Mouse (Mus musculus): ENCODE measurements at regions not wholly inside any gene's neighbourhood (a gene's known extent, or its start where the extent isn't known, plus 50 kb on each side); places are given as distances from the start of the nearest gene placed in this dataset.

- Histone ChIP-seq H3K4me3 (replicated peaks; ENCODE audit: low read length) (no peak overlapping the region), H3K4me2 (replicated peaks) (no peak overlapping the region), H3K27me3 (ENCODE audit: control insufficient read depth, insufficient read depth, low read length) (no peaks in the 10 kb centered on the region), H3K9me3 (ENCODE audit: control insufficient read depth, low read length) (no peaks in the 10 kb centered on the region), H3K27ac (no peak overlapping the region), H3K9ac (no peak overlapping the region), H3K36me3 (replicated peaks; ENCODE audit: control insufficient read depth, insufficient read depth) (no peaks in the 10 kb centered on the region), H3K4me1 (replicated peaks; ENCODE audit: control insufficient read depth, insufficient read depth, low read length) (no peaks in the 10 kb centered on the region)
- ATAC-seq (ENCODE audit: low FRiP score) (no peak), DNase-seq (ENCODE audit: low spot score) (no peak)
- 63% methylated on average over 2 of the region's 2 CpGs for WGBS
Measured at GRCm38 (mm10) chr5:46670484-46670883, 813.1 kb upstream of the Lcorl start.

DNA sequence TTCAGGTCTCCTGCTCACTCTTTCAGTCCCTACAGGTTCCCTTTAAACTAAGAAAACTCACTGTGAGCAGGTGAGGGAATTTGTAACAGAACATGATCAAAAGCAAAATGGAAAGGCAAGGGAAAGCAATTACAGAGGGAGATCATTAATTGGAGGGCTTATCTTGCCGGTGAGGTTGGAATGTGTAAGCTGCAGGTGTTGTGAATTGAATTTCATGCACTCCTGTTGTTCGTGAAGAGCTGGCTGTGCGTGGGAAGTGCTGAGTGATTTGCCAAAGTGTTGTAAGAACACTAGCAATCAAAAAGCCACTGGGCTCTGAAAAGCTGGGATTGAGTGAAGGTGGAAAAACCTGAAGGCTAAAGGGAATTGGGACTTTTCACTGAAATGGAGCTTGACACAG lies 808.8 kb upstream of the Lcorl start:
- no peaks in the 10 kb centered on the region for H3K27me3 ChIP-seq (ENCODE audit: control insufficient read depth, insufficient read depth, low read length)
- H3K27ac ChIP-seq = no peak overlapping the region
- no peak overlapping the region for H3K9ac ChIP-seq
- no peak overlapping the region for H3K4me2 ChIP-seq (replicated peaks)
- no peaks in the 10 kb centered on the region for H3K9me3 ChIP-seq (ENCODE audit: control insufficient read depth, low read length)
- ATAC-seq (ENCODE audit: low FRiP score) (no peak), DNase-seq (ENCODE audit: low spot score) (no peak)
- WGBS = 28% methylated on average over 3 of the region's 3 CpGs
- no peaks in the 10 kb centered on the region for H3K4me1 ChIP-seq (replicated peaks; ENCODE audit: control insufficient read depth, insufficient read depth, low read length)
- no peak overlapping the region for H3K4me3 ChIP-seq (replicated peaks; ENCODE audit: low read length)
- H3K36me3 ChIP-seq (replicated peaks; ENCODE audit: control insufficient read depth, insufficient read depth) = no peaks in the 10 kb centered on the region

DNA sequence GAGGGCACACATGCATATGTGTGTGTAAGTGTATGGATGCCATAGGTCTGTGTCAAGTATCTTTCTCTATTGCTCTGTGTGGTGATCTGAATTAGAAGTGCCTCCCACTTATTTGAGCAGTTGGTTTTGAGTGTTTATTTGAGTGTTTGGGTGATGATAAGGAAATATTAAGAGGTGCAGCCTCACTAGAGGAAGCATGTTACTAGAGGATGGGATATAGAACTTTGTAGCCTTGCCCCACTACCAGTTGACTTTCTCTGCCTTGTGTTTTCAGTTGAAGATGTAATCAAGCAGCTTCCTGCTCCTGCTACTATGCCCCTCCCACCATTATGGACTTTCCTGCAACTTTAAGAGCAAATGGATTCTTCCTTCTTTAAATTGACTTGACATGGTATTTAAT lies 799.6 kb upstream of the Lcorl start:
- no peak overlapping the region for H3K4me3 ChIP-seq (replicated peaks; ENCODE audit: low read length)
- no peak overlapping the region for H3K4me2 ChIP-seq (replicated peaks)
- no peak overlapping the region for H3K27ac ChIP-seq
- no peaks in the 10 kb centered on the region for H3K36me3 ChIP-seq (replicated peaks; ENCODE audit: control insufficient read depth, insufficient read depth)
- DNase-seq (ENCODE audit: low spot score) (no peak), ATAC-seq (ENCODE audit: low FRiP score) (no peak)
- no peaks in the 10 kb centered on the region for H3K27me3 ChIP-seq (ENCODE audit: control insufficient read depth, insufficient read depth, low read length)
- no peak overlapping the region for H3K9ac ChIP-seq
- no peaks in the 10 kb centered on the region for H3K9me3 ChIP-seq (ENCODE audit: control insufficient read depth, low read length)
- no peaks in the 10 kb centered on the region for H3K4me1 ChIP-seq (replicated peaks; ENCODE audit: control insufficient read depth, insufficient read depth, low read length)

DNA sequence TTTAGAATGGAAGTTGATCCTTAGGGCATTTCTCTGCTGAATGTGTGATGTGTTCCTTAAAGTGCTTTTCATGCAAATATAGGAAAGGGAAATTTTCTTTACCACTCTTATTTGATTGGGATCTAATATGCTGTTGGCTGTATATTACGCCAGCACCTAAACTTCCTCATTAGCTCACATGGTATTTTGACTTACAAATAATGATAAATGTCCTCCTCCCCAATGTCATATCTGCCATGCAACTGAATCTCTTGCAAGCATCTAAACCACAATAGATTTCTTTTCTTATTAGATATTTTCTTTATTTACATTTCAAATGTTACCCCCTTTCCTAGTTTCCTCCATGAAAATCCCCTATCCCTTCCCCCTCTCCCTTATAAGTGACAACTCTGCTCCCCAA lies 796.8 kb upstream of the Lcorl start:
- ATAC-seq (ENCODE audit: low FRiP score) (no peak), DNase-seq (ENCODE audit: low spot score) (no peak)
- Histone ChIP-seq H3K9ac (no peak overlapping the region), H3K4me3 (replicated peaks; ENCODE audit: low read length) (no peak overlapping the region), H3K27ac (no peak overlapping the region), H3K9me3 (ENCODE audit: control insufficient read depth, low read length) (no peaks in the 10 kb centered on the region), H3K4me1 (replicated peaks; ENCODE audit: control insufficient read depth, insufficient read depth, low read length) (no peaks in the 10 kb centered on the region), H3K27me3 (ENCODE audit: control insufficient read depth, insufficient read depth, low read length) (no peaks in the 10 kb centered on the region), H3K4me2 (replicated peaks) (no peak overlapping the region), H3K36me3 (replicated peaks; ENCODE audit: control insufficient read depth, insufficient read depth) (no peaks in the 10 kb centered on the region)
- 96% methylated on average over 1 of the region's 1 CpGs for WGBS

DNA sequence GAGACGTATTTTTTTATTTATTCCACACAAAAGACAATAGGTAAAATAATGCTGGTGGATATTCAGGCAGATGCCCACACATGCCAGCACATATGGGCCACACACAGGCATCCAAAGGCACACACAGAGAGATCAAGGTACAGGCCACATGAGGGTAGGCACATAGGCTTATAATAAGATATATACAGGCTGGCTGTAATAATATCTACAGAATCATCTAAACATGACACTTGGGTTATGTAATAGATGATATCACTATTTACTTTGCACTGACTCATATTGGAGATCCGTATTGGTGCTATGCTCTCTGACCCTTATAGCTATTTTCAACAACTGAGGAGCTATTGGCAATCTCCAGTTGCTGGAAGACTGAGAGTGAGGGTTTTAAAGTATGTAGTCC lies 785.6 kb upstream of the Lcorl start:
- Histone ChIP-seq H3K9me3 (ENCODE audit: control insufficient read depth, low read length) (no peaks in the 10 kb centered on the region), H3K9ac (no peak overlapping the region), H3K27ac (no peak overlapping the region), H3K4me1 (replicated peaks; ENCODE audit: control insufficient read depth, insufficient read depth, low read length) (no peaks in the 10 kb centered on the region), H3K27me3 (ENCODE audit: control insufficient read depth, insufficient read depth, low read length) (no peaks in the 10 kb centered on the region), H3K4me2 (replicated peaks) (no peak overlapping the region), H3K4me3 (replicated peaks; ENCODE audit: low read length) (no peak overlapping the region), H3K36me3 (replicated peaks; ENCODE audit: control insufficient read depth, insufficient read depth) (no peaks in the 10 kb centered on the region)
- no peak for DNase-seq (ENCODE audit: low spot score)
- ATAC-seq (ENCODE audit: low FRiP score) = no peak
- 78% methylated on average over 2 of the region's 2 CpGs for WGBS

DNA sequence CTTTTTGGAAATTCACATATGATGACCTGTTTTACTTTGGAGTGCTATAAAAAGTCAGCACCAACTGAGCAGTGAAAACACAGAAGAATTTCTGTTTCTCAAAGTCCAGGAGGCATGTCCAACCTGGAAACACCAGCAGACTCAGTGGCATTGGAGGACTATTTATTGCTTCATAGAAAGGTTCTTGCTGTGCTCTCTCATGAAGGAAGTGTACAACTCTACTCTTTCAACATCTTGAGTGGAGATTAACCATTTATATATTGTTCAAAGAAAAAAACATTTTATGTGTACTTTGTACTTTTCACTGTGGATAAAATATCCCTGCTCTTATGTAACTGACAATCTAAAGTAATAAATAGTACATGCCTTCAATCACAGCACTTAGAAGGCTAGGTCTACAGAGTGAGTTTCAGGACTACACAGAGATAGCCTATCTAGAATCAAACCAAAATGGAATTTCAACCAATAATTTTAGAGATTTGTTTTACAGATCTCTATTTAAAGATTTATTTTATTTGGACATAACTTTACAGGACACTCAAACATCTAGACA lies 777.8 kb upstream of the Lcorl start:
- DNase-seq (ENCODE audit: low spot score) (no peak), ATAC-seq (ENCODE audit: low FRiP score) (no peak)
- H3K27me3 ChIP-seq (ENCODE audit: control insufficient read depth, insufficient read depth, low read length) = no peaks in the 10 kb centered on the region
- no peak overlapping the region for H3K4me3 ChIP-seq (replicated peaks; ENCODE audit: low read length)
- H3K4me1 ChIP-seq (replicated peaks; ENCODE audit: control insufficient read depth, insufficient read depth, low read length) = no peaks in the 10 kb centered on the region
- no peak overlapping the region for H3K9ac ChIP-seq
- H3K27ac ChIP-seq = no peak overlapping the region
- H3K9me3 ChIP-seq (ENCODE audit: control insufficient read depth, low read length) = no peaks in the 10 kb centered on the region
- no peaks in the 10 kb centered on the region for H3K36me3 ChIP-seq (replicated peaks; ENCODE audit: control insufficient read depth, insufficient read depth)
- no peak overlapping the region for H3K4me2 ChIP-seq (replicated peaks)
